Mouse (Mus musculus): Measurements from ENCODE around the gene Ndufa6. TPM values are rescaled to one million over a fixed set of nuclear protein-coding genes. Genes with fewer than 3 reads are reported as not detected.
"Not testable (repeated sequence)": the region's sequence is repeated elsewhere in the genome, so short reads cannot be mapped to it uniquely, and the experiment has no call there.

The Ndufa6 gene
- total RNA-seq, 2 experiments from 2014 or later, result 417 to 454 TPM

- no peak for DNase-seq
- intact Hi-C loops (cut with DNase I; ENCODE audit: low total_unique reads), result no loop called here
These were observed 18.9 kb upstream of the Ndufa6 start for GRCm38 (mm10) chr15:82372991-82373390.

GRCm38 (mm10) chr15:82372446-82372845 lies 18.3 kb upstream of the Ndufa6 start:
- intact Hi-C loops (cut with DNase I; ENCODE audit: low total_unique reads), result no loop called here

GRCm38 (mm10) chr15:82368851-82369250 lies 14.7 kb upstream of the Ndufa6 start:
- intact Hi-C loops (cut with DNase I; ENCODE audit: low total_unique reads), result no loop called here
- DNase-seq, result no peak

More at GRCm38 (mm10) chr15:82372446-82372845, 18.3 kb upstream of the Ndufa6 start:
- no peak for DNase-seq

- intact Hi-C loops (cut with DNase I; ENCODE audit: low total_unique reads), result no loop called here
- DNase-seq, result no peak
These were observed 14.0 kb upstream of the Ndufa6 start for GRCm38 (mm10) chr15:82368146-82368545.

GRCm38 (mm10) chr15:82364561-82364960 lies 10.4 kb upstream of the Ndufa6 start:
- DNase-seq; intact Hi-C loops (cut with DNase I; ENCODE audit: low total_unique reads): not testable (repeated sequence)

- intact Hi-C loops (cut with DNase I; ENCODE audit: low total_unique reads); DNase-seq: not testable (repeated sequence)
These were observed 9.7 kb upstream of the Ndufa6 start for GRCm38 (mm10) chr15:82363801-82364200.

GRCm38 (mm10) chr15:82362234-82362633 lies 8.1 kb upstream of the Ndufa6 start:
- no peak for DNase-seq
- intact Hi-C loops (cut with DNase I; ENCODE audit: low total_unique reads), result no loop called here

- intact Hi-C loops (cut with DNase I; ENCODE audit: low total_unique reads), result no loop called here
- peak; percentile 41 for DNase-seq
These were observed 7.4 kb upstream of the Ndufa6 start for GRCm38 (mm10) chr15:82361459-82362018.

GRCm38 (mm10) chr15:82358431-82359260 lies 4.5 kb upstream of the Ndufa6 start:
- intact Hi-C loops (cut with DNase I; ENCODE audit: low total_unique reads), result loop anchor here (5.0 kb wide), 1 partner anchor 64 kb away; no protein-coding TSS in a partner anchor
- DNase-seq, result peak; percentile 31

- intact Hi-C loops (cut with DNase I; ENCODE audit: low total_unique reads), result no loop called here
- DNase-seq, result no peak
These were observed 393 bp downstream of the Ndufa6 start for GRCm38 (mm10) chr15:82353745-82354113.

GRCm38 (mm10) chr15:82353078-82353744 lies 911 bp downstream of the Ndufa6 start:
- no peak for DNase-seq
- intact Hi-C loops (cut with DNase I; ENCODE audit: low total_unique reads), result no loop called here

- intact Hi-C loops (cut with DNase I; ENCODE audit: low total_unique reads), result no loop called here
- no peak for DNase-seq
These were observed 2.6 kb downstream of the Ndufa6 start for GRCm38 (mm10) chr15:82351480-82351879.

GRCm38 (mm10) chr15:82350349-82350748 lies 3.8 kb downstream of the Ndufa6 start:
- intact Hi-C loops (cut with DNase I; ENCODE audit: low total_unique reads), result no loop called here
- no peak for DNase-seq

GRCm38 (mm10) chr15:82348999-82349341 lies 5.2 kb downstream of the Ndufa6 start:
- intact Hi-C loops (cut with DNase I; ENCODE audit: low total_unique reads), result no loop called here
- DNase-seq, result no peak

GRCm38 (mm10) chr15:82348258-82348998 lies 5.7 kb downstream of the Ndufa6 start:
- intact Hi-C loops (cut with DNase I; ENCODE audit: low total_unique reads), result no loop called here
- DNase-seq, result no peak

- intact Hi-C loops (cut with DNase I; ENCODE audit: low total_unique reads), result no loop called here
- DNase-seq, result no peak
These were observed 6.3 kb downstream of the Ndufa6 start for GRCm38 (mm10) chr15:82347852-82348251.

GRCm38 (mm10) chr15:82347303-82347676 lies 6.8 kb downstream of the Ndufa6 start:
- intact Hi-C loops (cut with DNase I; ENCODE audit: low total_unique reads), result no loop called here
- no peak for DNase-seq

- DNase-seq, result no peak
- intact Hi-C loops (cut with DNase I; ENCODE audit: low total_unique reads), result no loop called here
These were observed 7.4 kb downstream of the Ndufa6 start for GRCm38 (mm10) chr15:82346580-82347302.

GRCm38 (mm10) chr15:82345820-82346470 lies 8.2 kb downstream of the Ndufa6 start:
- intact Hi-C loops (cut with DNase I; ENCODE audit: low total_unique reads), result no loop called here
- DNase-seq, result peak; percentile 98

Data from gastrocnemius, postnatal 14 days (tissue).